Mouse (Mus musculus) MEL (cell line): ENCODE results near the gene Olfr573-ps1. TPM values are rescaled to one million over a fixed set of nuclear protein-coding genes. Genes with fewer than 3 reads are reported as not detected.

ENCODE experiments used
- DNase-seq: peaks from one replicate; pipeline ENCODE4 v3.0.0; 2011; ENCODE audit warnings: low read depth, low spot score
- H3K27ac ChIP-seq: 2 replicates; pipeline ENCODE4 v1.5.1; 2012; ENCODE audit warnings: low read depth, mild to moderate bottlenecking, control low read depth, low read length, moderate library complexity; ENCODE audit not compliant: control insufficient read depth
- H3K27me3 ChIP-seq, 2 experiments: fragments of 150-350 bp in 1 of 2; sonication (generic) in 1 of 2; 2 replicates each; pipeline ENCODE4 v1.6.1; 2012; ENCODE audit warnings: low read length in 2 of 2, mild to moderate bottlenecking in 2 of 2, improper control_type of control experiment in 1 of 2, moderate library complexity in 1 of 2; ENCODE audit not compliant: insufficient read depth in 2 of 2, control insufficient read depth in 1 of 2
- H3K36me3 ChIP-seq, 2 experiments: 2 replicates each; pipeline ENCODE4 v1.6.1; 2012 to 2014; ENCODE audit warnings: low read length in 2 of 2, improper control_type of control experiment in 1 of 2, inconsistent platforms in 1 of 2, mild to moderate bottlenecking in 1 of 2; ENCODE audit not compliant: insufficient read depth in 2 of 2, control insufficient read depth in 1 of 2
- H3K4me1 ChIP-seq, 2 experiments: fragments of 150-350 bp in 1 of 2; sonication (generic) in 1 of 2; 2 replicates each; pipeline ENCODE4 v1.6.1; 2012; ENCODE audit warnings: low read length in 2 of 2, improper control_type of control experiment in 1 of 2, mild to moderate bottlenecking in 1 of 2; ENCODE audit not compliant: insufficient read depth in 2 of 2, control insufficient read depth in 1 of 2
- H3K4me3 ChIP-seq, 2 experiments: fragments of 150-350 bp in 1 of 2; sonication (generic) in 1 of 2; 2 replicates each; pipeline ENCODE4 v1.5.1; 2012; ENCODE audit warnings: low read depth in 2 of 2, low read length in 2 of 2, mild to moderate bottlenecking in 2 of 2, moderate library complexity in 2 of 2, control low read depth in 1 of 2, improper control_type of control experiment in 1 of 2; ENCODE audit not compliant: control insufficient read depth in 1 of 2, insufficient read depth in 1 of 2
- H3K79me2 ChIP-seq: 2 replicates; pipeline ENCODE4 v1.6.1; 2012; ENCODE audit warnings: mild to moderate bottlenecking, low read length, moderate library complexity; ENCODE audit not compliant: control insufficient read depth, poor library complexity, insufficient read depth
- H3K9ac ChIP-seq: 2 replicates; pipeline ENCODE4 v1.6.1; 2012; ENCODE audit warnings: low read depth, mild to moderate bottlenecking, control low read depth, low read length, moderate library complexity; ENCODE audit not compliant: control insufficient read depth, poor library complexity, severe bottlenecking
- H3K9me3 ChIP-seq: fragments of 150-350 bp; sonication (generic); replicated peaks from 2 replicates; pipeline ENCODE4 v1.6.1; 2012; ENCODE audit warnings: mild to moderate bottlenecking, low read length, improper control_type of control experiment, moderate library complexity; ENCODE audit not compliant: insufficient read depth
- BHLHE40 ChIP-seq: IDR thresholded peaks from 2 replicates; pipeline ENCODE4 v1.6.1; 2012; ENCODE audit warnings: low read depth, mild to moderate bottlenecking, inconsistent platforms, low read length, improper control_type of control experiment, borderline replicate concordance
- CHD1 ChIP-seq: IDR thresholded peaks from 2 replicates; pipeline ENCODE4 v1.6.1; 2012; ENCODE audit warnings: low read depth, mild to moderate bottlenecking, inconsistent platforms, low read length, improper control_type of control experiment
- CHD2 ChIP-seq: IDR thresholded peaks from 2 replicates; pipeline ENCODE4 v1.6.1; 2011; ENCODE audit warnings: low read length, improper control_type of control experiment
- CTCF ChIP-seq, 3 experiments: IDR thresholded peaks in 2 of 3; conservative IDR thresholded peaks in 1 of 3; 2 replicates each; pipeline ENCODE4 v1.5.1; 2011 to 2012; ENCODE audit warnings: low read length in 3 of 3, low read depth in 2 of 3, mild to moderate bottlenecking in 2 of 3, improper control_type of control experiment in 1 of 3, inconsistent platforms in 1 of 3, mixed read lengths in 1 of 3, moderate library complexity in 1 of 3; ENCODE audit not compliant: control insufficient read depth in 1 of 3, insufficient read depth in 1 of 3, poor library complexity in 1 of 3, severe bottlenecking in 1 of 3
- E2F4 ChIP-seq: IDR thresholded peaks from 2 replicates; pipeline ENCODE4 v1.6.1; 2011; ENCODE audit warnings: low read depth, low read length, improper control_type of control experiment, borderline replicate concordance
- HCFC1 ChIP-seq: IDR thresholded peaks from 2 replicates; pipeline ENCODE4 v1.6.1; 2012; ENCODE audit warnings: low read depth, mild to moderate bottlenecking, inconsistent platforms, low read length, improper control_type of control experiment, moderate library complexity
- MYB ChIP-seq: IDR thresholded peaks from 2 replicates; pipeline ENCODE4 v1.6.1; 2011; ENCODE audit warnings: mild to moderate bottlenecking, low read depth, low read length, improper control_type of control experiment
- MYC ChIP-seq: IDR thresholded peaks from 2 replicates; pipeline ENCODE4 v1.6.1; 2011; ENCODE audit warnings: low read depth, mild to moderate bottlenecking, low read length, improper control_type of control experiment, moderate library complexity
- NELFE ChIP-seq: IDR thresholded peaks from 2 replicates; pipeline ENCODE4 v1.6.1; 2011; ENCODE audit warnings: low read depth, low read length, improper control_type of control experiment
- SIN3A ChIP-seq: IDR thresholded peaks from 2 replicates; pipeline ENCODE4 v1.6.1; 2012; ENCODE audit warnings: low read length, improper control_type of control experiment, inconsistent platforms
- SMC3 ChIP-seq: IDR thresholded peaks from 2 replicates; pipeline ENCODE4 v1.6.1; 2011; ENCODE audit warnings: low read depth, low read length, improper control_type of control experiment
- TAL1 ChIP-seq: IDR thresholded peaks from 2 replicates; pipeline ENCODE4 v1.6.1; 2012; ENCODE audit warnings: mild to moderate bottlenecking, inconsistent platforms, low read length, moderate library complexity, mixed read lengths
- TBP ChIP-seq: IDR thresholded peaks from 2 replicates; pipeline ENCODE4 v1.8.0; 2011; ENCODE audit warnings: low read depth, low read length, improper control_type of control experiment
- UBTF ChIP-seq: IDR thresholded peaks from 2 replicates; pipeline ENCODE4 v1.6.1; 2012; ENCODE audit warnings: low read depth, mild to moderate bottlenecking, inconsistent platforms, low read length, improper control_type of control experiment, moderate library complexity, borderline replicate concordance; ENCODE audit not compliant: insufficient read depth
- USF1 ChIP-seq: IDR thresholded peaks from 2 replicates; pipeline ENCODE4 v1.6.1; 2014; ENCODE audit warnings: low read depth, mild to moderate bottlenecking, inconsistent platforms, low read length, improper control_type of control experiment, moderate library complexity
- USF2 ChIP-seq, 2 experiments: IDR thresholded peaks; 2 replicates each; pipeline ENCODE4 v1.6.1; 2011 to 2012; ENCODE audit warnings: improper control_type of control experiment in 2 of 2, low read length in 2 of 2, borderline replicate concordance in 1 of 2, inconsistent platforms in 1 of 2, low read depth in 1 of 2, mild to moderate bottlenecking in 1 of 2; ENCODE audit not compliant: insufficient read depth in 1 of 2
- ZMIZ1 ChIP-seq: IDR thresholded peaks from 2 replicates; pipeline ENCODE4 v1.6.1; 2012; ENCODE audit warnings: low read depth, mild to moderate bottlenecking, inconsistent platforms, low read length, improper control_type of control experiment, moderate library complexity
- polyA plus RNA-seq, 2 experiments: library from polyadenylated mRNA; stranded (reverse) in 1 of 2; unstranded in 1 of 2; fragments of >175 nt in 1 of 2; fragments of >200 nt in 1 of 2; gene quantifications; 2 replicates each; pipeline versions ENCODE4 v1.2.1 to v1.2.4; 2012; ENCODE audit warnings: low replicate concordance in 2 of 2, low read depth in 1 of 2; ENCODE audit not compliant: insufficient read length in 2 of 2, insufficient read depth in 1 of 2, missing spikeins in 1 of 2
- total RNA-seq: library from RNA; depleted of rRNA; stranded (reverse); fragments of 300-350 nt; gene quantifications from 2 replicates; pipeline ENCODE4 v1.2.3, GENCODE M21; 2012

Gene Olfr573-ps1
- total and polyA plus RNA-seq, 3 experiments, result not detected

DNA sequence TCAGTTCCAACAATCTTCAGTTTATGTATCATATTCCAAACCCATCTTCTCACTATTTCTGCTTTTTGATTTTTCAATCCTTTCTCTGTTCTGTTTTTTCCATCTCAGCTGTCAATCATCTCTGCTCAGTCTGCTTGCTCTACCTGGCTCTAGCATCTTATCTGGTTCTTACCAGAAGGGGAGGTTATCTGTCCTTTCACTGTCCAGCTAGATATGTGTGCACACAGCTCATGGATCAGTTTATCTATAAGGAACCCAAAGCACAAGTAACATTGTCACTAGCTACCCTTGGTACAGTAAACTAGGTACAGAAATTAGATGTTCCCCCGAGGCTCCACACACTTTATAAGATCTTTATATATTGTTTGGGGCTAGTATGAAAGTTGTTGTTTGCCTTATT lies 1.0 kb upstream of the Olfr573-ps1 start:
- H3K4me3 ChIP-seq, result no peak overlapping the region
- H3K27me3 ChIP-seq, result no peaks in the 10 kb centered on the region
- H3K4me1 ChIP-seq, result no peaks in the 10 kb centered on the region
- no peaks in the 10 kb centered on the region for H3K79me2 ChIP-seq
- no peak for DNase-seq
- H3K9me3 ChIP-seq, result no peaks in the 10 kb centered on the region
- H3K36me3 ChIP-seq, result no peaks in the 10 kb centered on the region
- TF ChIP-seq HCFC1, result no peak
- no peak for TF ChIP-seq CHD2
- TF ChIP-seq E2F4, result no peak
- TF ChIP-seq MYB, result no peak
- no peak for TF ChIP-seq BHLHE40
- no peak for TF ChIP-seq ZMIZ1
- no peak for TF ChIP-seq SMC3
- TF ChIP-seq, all 39 proteins: peak for 0
- no peak overlapping the region for H3K27ac ChIP-seq
- no peak overlapping the region for H3K9ac ChIP-seq

- TF ChIP-seq CHD1, result no peak
- TF ChIP-seq CTCF (IDR thresholded peaks at IDR 0.05 in 2 of 3, conservative IDR thresholded peaks at IDR 0.05 in 1 of 3; ENCODE audit: control insufficient read depth in 1 of 3, insufficient read depth in 1 of 3, low read depth in 2 of 3, low read length in 3 of 3, poor library complexity in 1 of 3, severe bottlenecking in 1 of 3), result no peak
- no peak for TF ChIP-seq USF1
- no peak for TF ChIP-seq MYB
- no peak for TF ChIP-seq TBP
- TF ChIP-seq E2F4, result no peak
- no peak for TF ChIP-seq UBTF
- no peak for TF ChIP-seq NELFE
- no peak for TF ChIP-seq MYC
- no peak for TF ChIP-seq SMC3
- TF ChIP-seq TAL1, result no peak
- Histone ChIP-seq H3K27me3 (no peaks in the 10 kb centered on the region), H3K79me2 (no peaks in the 10 kb centered on the region), H3K4me1 (no peaks in the 10 kb centered on the region), H3K27ac (no peak overlapping the region), H3K36me3 (no peaks in the 10 kb centered on the region), H3K4me3 (no peak overlapping the region), H3K9ac (no peak overlapping the region), H3K9me3 (no peaks in the 10 kb centered on the region)
- DNase-seq, result no peak
Measured at GRCm38 (mm10) chr7:102927105-102927504, 15.3 kb downstream of the Olfr573-ps1 start.

- H3K27me3 ChIP-seq, result no peaks in the 10 kb centered on the region
- TF ChIP-seq BHLHE40, result no peak
- no peak for TF ChIP-seq USF1
- TF ChIP-seq USF2 (IDR thresholded peaks at IDR 0.05; ENCODE audit: borderline replicate concordance in 1 of 2, insufficient read depth in 1 of 2, low read depth in 1 of 2, low read length in 2 of 2), result no peak
- TF ChIP-seq SIN3A, result no peak
- no peak for TF ChIP-seq MYB
Measured at GRCm38 (mm10) chr7:102924109-102924508, 18.3 kb downstream of the Olfr573-ps1 start, which contains the start of gene Olfr572. Olfr572 (plus strand) TSS chr7:102924409.

More at GRCm38 (mm10) chr7:102924109-102924508, 18.3 kb downstream of the Olfr573-ps1 start, which contains the start of gene Olfr572:
- H3K9ac ChIP-seq, result no peak within 1 kb of the TSS
- H3K36me3 ChIP-seq, result no peaks in the 10 kb centered on the region
- no peak within 1 kb of the TSS for H3K27ac ChIP-seq
- H3K4me1 ChIP-seq, result no peaks in the 10 kb centered on the region
- no peak for DNase-seq
- H3K79me2 ChIP-seq, result no peaks in the 10 kb centered on the region
- no peaks in the 10 kb centered on the region for H3K9me3 ChIP-seq
- H3K4me3 ChIP-seq, result no peak within 1 kb of the TSS
